Mouse (Mus musculus): ENCODE measurements around the gene Ing5. TPM values are rescaled to one million over a fixed set of nuclear protein-coding genes. Genes with fewer than 3 reads are reported as not detected.
"Not testable (repeated sequence)": the region's sequence is repeated elsewhere in the genome, so short reads cannot be mapped to it uniquely, and the experiment has no call there.

Gene Ing5
- total and polyA plus RNA-seq, 3 experiments: 5.4 to 15.1 (median 13.0) TPM

GRCm38 (mm10) chr1:93857370-93857769, 53.6 kb downstream of the Ing5 start:
- H3K79me2 ChIP-seq (replicated peaks; ENCODE audit: control insufficient read depth, insufficient read depth, low read length): no peaks in the 10 kb centered on the region
- no peak for TF ChIP-seq CTCF (IDR thresholded peaks at IDR 0.05)
- TF ChIP-seq EP300 (IDR thresholded peaks at IDR 0.05; ENCODE audit: insufficient read depth, low read depth, low read length): no peak
- no peak for TF ChIP-seq POLR2A (IDR thresholded peaks at IDR 0.05; ENCODE audit: insufficient read depth, low read depth, low read length)
- H3K27ac ChIP-seq: no peak overlapping the region
- H3K27me3 ChIP-seq (ENCODE audit: control insufficient read depth, insufficient read depth, low read length): no peaks in the 10 kb centered on the region
- H3K9ac ChIP-seq (ENCODE audit: low read depth, low read length): no peak overlapping the region
- H3K36me3 ChIP-seq (ENCODE audit: control insufficient read depth, insufficient read depth, low read length): no peaks in the 10 kb centered on the region
- 64% methylated on average over 6 of the region's 6 CpGs for WGBS
- H3K4me3 ChIP-seq: no peak overlapping the region
- intact Hi-C loops (cut with DNase I): loop anchor here (10.0 kb wide), 1 partner anchor 137 kb away; the partner anchor contains the start of gene Gal3st2c
- no peak for DNase-seq
- no peaks in the 10 kb centered on the region for H3K4me1 ChIP-seq (ENCODE audit: control insufficient read depth, insufficient read depth, low read length)

- intact Hi-C loops (cut with DNase I): loop anchor here (10.0 kb wide), 1 partner anchor 137 kb away; the partner anchor contains the start of gene Gal3st2c
Measured at GRCm38 (mm10) chr1:93857991-93858390, 54.2 kb downstream of the Ing5 start.

GRCm38 (mm10) chr1:93859619-93860018, 55.9 kb downstream of the Ing5 start:
- DNase-seq: no peak
- no peak overlapping the region for H3K9ac ChIP-seq (ENCODE audit: low read depth, low read length)
- H3K27ac ChIP-seq: no peak overlapping the region
- no peaks in the 10 kb centered on the region for H3K36me3 ChIP-seq (ENCODE audit: control insufficient read depth, insufficient read depth, low read length)
- intact Hi-C loops (cut with DNase I): loop anchor here (10.0 kb wide), 1 partner anchor 135 kb away; the partner anchor contains the start of gene Gal3st2c
- TF ChIP-seq CTCF (IDR thresholded peaks at IDR 0.05) (no peak), EP300 (IDR thresholded peaks at IDR 0.05; ENCODE audit: insufficient read depth, low read depth, low read length) (no peak), POLR2A (IDR thresholded peaks at IDR 0.05; ENCODE audit: insufficient read depth, low read depth, low read length) (no peak)
- H3K4me3 ChIP-seq: no peak overlapping the region
- H3K4me1 ChIP-seq (ENCODE audit: control insufficient read depth, insufficient read depth, low read length): no peaks in the 10 kb centered on the region
- H3K27me3 ChIP-seq (ENCODE audit: control insufficient read depth, insufficient read depth, low read length): no peaks in the 10 kb centered on the region
- no peaks in the 10 kb centered on the region for H3K79me2 ChIP-seq (replicated peaks; ENCODE audit: control insufficient read depth, insufficient read depth, low read length)

More at GRCm38 (mm10) chr1:93857991-93858390, 54.2 kb downstream of the Ing5 start:
- Histone ChIP-seq H3K27ac (no peak overlapping the region), H3K9ac (ENCODE audit: low read depth, low read length) (no peak overlapping the region), H3K4me3 (no peak overlapping the region), H3K4me1 (ENCODE audit: control insufficient read depth, insufficient read depth, low read length) (no peaks in the 10 kb centered on the region), H3K27me3 (ENCODE audit: control insufficient read depth, insufficient read depth, low read length) (no peaks in the 10 kb centered on the region), H3K79me2 (replicated peaks; ENCODE audit: control insufficient read depth, insufficient read depth, low read length) (no peaks in the 10 kb centered on the region), H3K36me3 (ENCODE audit: control insufficient read depth, insufficient read depth, low read length) (no peaks in the 10 kb centered on the region)
- DNase-seq: no peak
- TF ChIP-seq POLR2A (IDR thresholded peaks at IDR 0.05; ENCODE audit: insufficient read depth, low read depth, low read length) (no peak), CTCF (IDR thresholded peaks at IDR 0.05) (no peak)
- 82% methylated on average over 3 of the region's 3 CpGs for WGBS

- H3K36me3 ChIP-seq (ENCODE audit: control insufficient read depth, insufficient read depth, low read length); intact Hi-C loops (cut with DNase I); H3K79me2 ChIP-seq (replicated peaks; ENCODE audit: control insufficient read depth, insufficient read depth, low read length); H3K27me3 ChIP-seq (ENCODE audit: control insufficient read depth, insufficient read depth, low read length); H3K4me1 ChIP-seq (ENCODE audit: control insufficient read depth, insufficient read depth, low read length); H3K9ac ChIP-seq (ENCODE audit: low read depth, low read length); H3K27ac ChIP-seq; DNase-seq; H3K4me3 ChIP-seq: not testable (repeated sequence)
- 54% methylated on average over 2 of the region's 2 CpGs for WGBS
Measured at GRCm38 (mm10) chr1:93861048-93861447, 57.3 kb downstream of the Ing5 start, which contains the start of gene Gal3st2. Gal3st2 (plus strand) TSS chr1:93861306.

Other genes starting within 250 kb of the Ing5 start
- 100 to 1,000 TPM in 1 of 2 experiments, 10 to 100 TPM in 1; 81.2 to 104 TPM for gene Stk25, start 145.3 kb upstream of the Ing5 start, total RNA-seq (2021)
- 90.4 and 143 TPM in 2 replicates for gene Stk25, start 145.3 kb upstream of the Ing5 start, polyA plus RNA-seq (2012; rRNA removed)
- gene Bok, start 118.3 kb upstream of the Ing5 start, total RNA-seq (2021): 1 to 10 TPM; 3.0 to 3.1 TPM
- 5.9 and 9.0 TPM in 2 replicates for gene Bok, start 118.3 kb upstream of the Ing5 start, polyA plus RNA-seq (2012; rRNA removed)
- 10 to 100 TPM; 33.6 to 36.4 TPM for gene Atg4b, start 52.5 kb upstream of the Ing5 start, total RNA-seq (2021)
- gene Atg4b, start 52.5 kb upstream of the Ing5 start, polyA plus RNA-seq (2012; rRNA removed): 27.7 and 33.4 TPM in 2 replicates
- 10 to 100 TPM; 75.0 to 80.4 TPM for gene Thap4, start 49.1 kb upstream of the Ing5 start, total RNA-seq (2021)
- gene Thap4, start 49.1 kb upstream of the Ing5 start, polyA plus RNA-seq (2012; rRNA removed): 69.0 and 76.9 TPM in 2 replicates
- gene Dtymk, start 2.0 kb upstream of the Ing5 start, total RNA-seq (2021): 10 to 100 TPM; 22.2 to 22.4 TPM
- 23.6 and 35.4 TPM in 2 replicates for gene Dtymk, start 2.0 kb upstream of the Ing5 start, polyA plus RNA-seq (2012; rRNA removed)
- 10 to 100 TPM; 32.3 to 35.1 TPM for gene D2hgdh, start 20.9 kb downstream of the Ing5 start, total RNA-seq (2021)
- gene D2hgdh, start 20.9 kb downstream of the Ing5 start, polyA plus RNA-seq (2012; rRNA removed): 64.1 and 72.6 TPM in 2 replicates
- gene Gal3st2, start 57.3 kb downstream of the Ing5 start, total RNA-seq (2021): under 1 TPM; 0.65 to 0.93 TPM
- gene Gal3st2, start 57.3 kb downstream of the Ing5 start, polyA plus RNA-seq (2012; rRNA removed): 0.09 and 1.0 TPM in 2 replicates
- under 1 TPM; 0.64 to 0.76 TPM for gene Gal3st2b, start 114.3 kb downstream of the Ing5 start, total RNA-seq (2021)
- gene Gal3st2b, start 114.3 kb downstream of the Ing5 start, polyA plus RNA-seq (2012; rRNA removed): 0.32 and 1.7 TPM in 2 replicates
- gene Gal3st2c, start 186.5 kb downstream of the Ing5 start, total RNA-seq (2021): 1 to 10 TPM in 1 of 2 experiments, under 1 TPM in 1; 0.80 to 1.1 TPM
- 0.44 and 0.76 TPM in 2 replicates for gene Gal3st2c, start 186.5 kb downstream of the Ing5 start, polyA plus RNA-seq (2012; rRNA removed)
- gene Neu4, start 216.5 kb downstream of the Ing5 start, total RNA-seq (2021): not detected
- 0.06 TPM in 1 of 2 replicates, not detected in the other for gene Neu4, start 216.5 kb downstream of the Ing5 start, polyA plus RNA-seq (2012; rRNA removed)
- gene Pdcd1, start 248.6 kb downstream of the Ing5 start, total RNA-seq (2021): not detected
- gene Pdcd1, start 248.6 kb downstream of the Ing5 start, polyA plus RNA-seq (2012; rRNA removed): 0.06 and 0.09 TPM in 2 replicates

All from heart, adult 2 months (tissue).